Mouse (Mus musculus) left cerebral cortex, adult 18-20 months (tissue): ENCODE results near the gene Rap1a. TPM values are rescaled to one million over a fixed set of nuclear protein-coding genes. Genes with fewer than 3 reads are reported as not detected.
"Not testable (repeated sequence)": the region's sequence is repeated elsewhere in the genome, so short reads cannot be mapped to it uniquely, and the experiment has no call there.

ENCODE experiments used
- DNase-seq, 2 experiments: peaks; one replicate each; pipeline ENCODE4 v3.0.0; 2021 to 2022; ENCODE audit warnings: low spot score in 2 of 2, mixed read lengths in 1 of 2
- total RNA-seq, 2 experiments: library from RNA; stranded (reverse); gene quantifications; 2 replicates each; pipeline ENCODE4 v1.2.3; 2021

The Rap1a gene
- total RNA-seq, 2 experiments from 2014 or later = 61.0 to 63.1 TPM

DNA sequence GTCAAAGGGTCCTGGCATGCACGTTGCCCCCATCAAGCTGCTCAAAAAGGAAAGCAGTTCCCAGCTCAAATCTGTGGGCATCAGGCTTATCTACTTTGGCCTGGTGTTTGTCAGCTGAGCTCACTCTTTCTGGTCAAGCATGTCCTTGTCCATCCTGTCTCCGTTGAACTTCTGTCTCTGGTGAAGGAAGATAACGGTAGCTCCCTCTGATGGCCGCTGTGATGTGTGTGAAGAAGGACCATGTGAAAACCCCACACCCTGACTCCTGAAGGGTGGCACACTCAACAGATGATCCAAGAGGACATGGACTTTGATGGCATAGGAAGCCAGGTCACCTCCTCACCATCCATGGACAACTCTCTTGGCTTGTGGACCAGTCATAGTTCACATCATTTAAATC lies 82.4 kb downstream of the Rap1a start:
- DNase-seq = no peak

DNA sequence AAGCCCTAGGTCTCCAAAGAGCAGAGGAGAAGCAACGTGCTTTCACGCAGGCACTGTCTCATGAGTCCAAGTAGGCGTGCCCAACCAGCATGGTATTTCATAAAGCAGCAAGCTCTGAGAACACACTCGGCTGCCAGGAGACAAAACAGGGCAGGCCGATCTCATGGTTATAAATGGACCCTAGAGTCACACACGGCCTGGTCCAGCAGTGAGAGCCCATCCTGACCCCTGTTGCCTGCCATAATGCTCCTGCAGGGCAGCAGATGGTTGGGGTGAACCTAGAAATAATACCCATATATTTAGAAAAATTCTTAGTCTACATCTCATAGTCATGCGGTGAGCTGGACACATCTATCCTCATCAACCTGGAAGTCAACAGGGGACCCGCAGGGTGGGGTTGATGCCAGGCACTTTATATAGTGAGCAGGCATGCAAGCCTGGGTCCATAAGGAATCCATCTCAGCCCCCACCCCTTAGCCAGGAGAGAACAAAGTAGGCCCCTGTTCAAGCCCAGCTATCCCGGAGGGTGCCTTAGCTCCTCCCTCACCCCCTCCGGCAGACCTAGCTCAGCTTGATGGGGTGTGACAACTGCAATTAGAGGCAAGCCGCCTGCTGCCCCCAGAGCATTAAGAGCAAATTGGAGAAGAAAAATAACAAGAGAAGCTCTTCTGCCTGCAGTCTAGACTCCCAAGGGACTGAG lies 83.1 kb downstream of the Rap1a start:
- DNase-seq = no peak

DNA sequence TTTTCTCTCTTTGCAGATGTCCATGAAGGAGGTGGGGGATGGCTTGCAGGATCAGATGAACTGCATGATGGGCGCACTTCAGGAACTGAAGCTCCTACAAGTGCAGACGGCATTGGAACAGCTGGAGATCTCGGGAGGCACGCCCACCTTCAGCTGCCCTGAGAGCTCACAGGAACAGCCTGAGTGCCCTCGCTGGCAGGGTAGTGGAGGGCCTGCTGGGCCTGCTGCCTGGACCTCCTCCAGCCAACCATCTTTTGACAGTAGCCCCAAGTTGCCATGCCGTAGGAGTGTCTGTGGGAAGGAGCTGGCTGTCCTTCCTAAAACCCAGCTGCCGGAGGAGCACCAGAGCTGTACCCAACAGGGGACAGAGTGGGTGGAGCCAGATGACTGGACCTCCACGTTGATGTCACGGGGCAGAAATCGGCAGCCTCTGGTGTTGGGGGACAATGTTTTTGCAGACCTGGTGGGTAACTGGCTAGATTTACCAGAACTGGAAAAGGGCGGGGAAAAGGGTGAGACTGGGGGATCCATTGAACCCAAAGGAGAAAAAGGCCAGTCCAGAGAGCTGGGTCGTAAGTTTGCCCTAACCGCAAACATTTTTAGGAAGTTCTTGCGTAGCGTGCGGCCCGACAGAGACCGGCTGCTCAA lies 84.7 kb downstream of the Rap1a start:
- peak; percentile 56 to 69 for DNase-seq

DNA sequence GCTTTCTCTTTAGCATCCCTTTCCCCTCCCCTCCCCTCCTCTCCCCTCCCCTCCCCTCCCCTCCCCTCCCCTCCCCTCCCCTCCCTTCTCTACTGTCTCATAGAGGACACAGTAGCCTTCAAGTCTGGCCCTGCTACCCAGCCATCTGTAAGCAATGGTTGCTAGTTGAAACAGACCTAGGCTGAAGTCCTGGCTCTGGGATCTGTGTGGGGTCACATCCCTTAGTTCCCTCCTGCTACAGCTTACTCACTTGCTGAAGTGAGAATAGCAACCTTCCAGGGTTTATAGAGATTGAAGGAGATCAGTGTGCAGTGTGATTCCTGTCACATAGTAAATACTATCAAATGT lies 86.3 kb downstream of the Rap1a start:
- no peak for DNase-seq

DNA sequence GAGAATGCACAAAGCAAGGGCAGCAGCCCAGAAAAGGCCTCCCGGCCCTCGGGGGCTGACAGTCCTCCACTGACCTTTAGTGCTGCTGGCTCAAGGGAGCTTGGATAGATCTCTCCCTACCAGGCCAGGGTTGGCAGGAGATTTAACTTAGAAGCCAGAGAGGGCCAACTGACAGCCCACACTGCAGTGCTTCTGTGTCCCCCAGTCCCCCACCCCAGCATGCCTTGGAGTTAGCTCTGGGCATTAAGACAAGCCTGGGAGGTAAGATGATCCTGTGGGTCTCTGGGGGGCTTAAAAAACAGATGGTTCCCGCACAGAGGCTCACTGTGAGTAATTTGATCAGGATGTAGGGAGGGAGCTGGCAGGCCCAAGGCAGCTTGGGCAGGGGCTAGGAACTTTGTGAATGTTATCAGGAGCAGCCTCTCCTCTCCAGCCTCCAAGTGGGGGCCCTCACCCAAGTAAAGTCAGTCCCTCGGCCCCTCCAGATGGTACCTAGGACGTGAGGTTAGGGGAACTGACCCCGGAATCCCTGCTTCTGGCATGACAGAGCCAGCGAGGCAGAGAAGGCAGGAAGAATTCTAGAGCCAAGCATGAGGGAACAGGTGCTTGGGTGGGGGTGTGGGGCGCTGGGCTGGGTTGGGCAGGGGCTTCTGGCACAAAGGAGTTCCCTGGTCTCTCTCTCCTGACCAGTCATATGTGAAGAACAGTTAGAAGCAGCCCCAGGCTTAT lies 86.9 kb downstream of the Rap1a start:
- DNase-seq = no peak

DNA sequence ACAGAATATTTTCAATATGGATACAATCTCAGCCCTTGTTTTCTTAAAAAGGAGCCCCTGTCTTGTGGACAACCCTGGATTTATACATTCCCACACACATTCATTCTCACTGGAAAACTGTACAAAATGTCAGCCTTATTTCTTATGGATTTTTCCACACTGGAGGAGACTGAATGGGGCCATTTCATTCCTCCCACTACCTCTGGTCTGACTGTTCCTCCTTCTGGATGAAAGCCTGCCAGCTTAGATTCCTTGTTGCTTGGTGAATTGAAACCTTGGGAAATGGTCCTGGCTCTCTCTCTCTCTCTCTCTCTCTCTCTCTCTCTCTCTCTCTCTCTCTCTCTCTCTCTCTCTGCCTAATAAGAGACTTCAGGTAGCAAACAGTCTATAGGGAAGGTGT lies 88.3 kb downstream of the Rap1a start:
- no peak for DNase-seq

DNA sequence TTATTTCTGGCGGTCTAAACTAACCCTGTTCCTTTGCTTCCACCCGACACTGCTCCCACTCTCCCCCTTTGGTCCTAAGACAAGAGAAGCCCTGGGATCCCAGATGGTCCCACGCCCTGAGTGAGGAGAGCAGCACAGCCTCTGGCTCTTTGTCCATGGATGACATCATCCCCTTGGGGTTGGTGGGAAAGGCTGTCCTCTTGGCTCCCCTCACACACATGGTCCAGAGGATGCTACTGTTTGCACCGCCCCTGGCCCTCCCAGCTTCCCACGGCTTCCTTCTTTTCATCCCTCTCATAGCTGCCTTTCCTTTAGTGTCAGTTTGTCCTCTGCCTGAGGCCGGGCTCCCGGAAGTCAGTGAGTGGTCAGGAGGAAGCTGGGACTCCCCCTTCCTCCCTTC lies 89.4 kb downstream of the Rap1a start:
- no peak for DNase-seq

DNA sequence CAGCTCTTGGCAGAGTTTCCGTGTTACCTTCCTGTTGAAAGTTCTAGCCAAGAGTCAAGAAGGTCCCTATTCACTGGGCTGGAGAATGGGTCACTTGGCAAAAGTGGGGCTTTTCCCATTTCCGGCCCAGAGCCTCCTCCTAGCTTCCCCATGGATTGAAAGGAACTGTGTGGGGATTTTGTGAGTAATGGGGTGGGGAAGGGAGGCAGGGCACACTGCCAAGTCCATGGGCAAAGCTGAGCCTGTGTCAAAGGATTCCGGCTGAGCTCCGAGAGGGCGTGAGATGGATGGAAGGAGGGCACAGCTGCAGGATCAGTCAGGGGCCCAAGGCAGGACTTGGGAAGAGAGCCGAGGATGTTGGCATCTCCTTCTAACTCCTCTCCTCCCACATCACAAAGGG lies 90.9 kb downstream of the Rap1a start:
- no peak for DNase-seq

DNA sequence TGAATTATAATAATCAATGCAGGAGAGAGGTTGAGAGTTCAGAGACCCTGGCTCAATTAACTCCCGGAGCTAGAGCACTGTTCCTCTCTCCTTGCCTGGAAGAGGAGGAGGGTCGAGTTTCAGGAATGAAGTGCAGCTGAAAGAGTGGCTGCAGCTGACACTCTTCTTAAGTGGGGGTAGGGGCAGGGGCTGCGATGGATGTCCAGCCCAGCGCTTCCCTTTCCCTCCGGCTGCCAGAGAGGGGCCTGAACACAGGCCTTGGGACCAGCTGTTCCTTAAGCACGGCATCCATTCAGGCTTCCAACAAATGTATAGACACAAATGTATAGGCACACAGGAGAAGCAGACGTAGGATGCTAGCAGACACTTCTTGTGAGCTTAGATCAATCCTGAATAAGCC lies 93.5 kb downstream of the Rap1a start:
- DNase-seq = no peak

DNA sequence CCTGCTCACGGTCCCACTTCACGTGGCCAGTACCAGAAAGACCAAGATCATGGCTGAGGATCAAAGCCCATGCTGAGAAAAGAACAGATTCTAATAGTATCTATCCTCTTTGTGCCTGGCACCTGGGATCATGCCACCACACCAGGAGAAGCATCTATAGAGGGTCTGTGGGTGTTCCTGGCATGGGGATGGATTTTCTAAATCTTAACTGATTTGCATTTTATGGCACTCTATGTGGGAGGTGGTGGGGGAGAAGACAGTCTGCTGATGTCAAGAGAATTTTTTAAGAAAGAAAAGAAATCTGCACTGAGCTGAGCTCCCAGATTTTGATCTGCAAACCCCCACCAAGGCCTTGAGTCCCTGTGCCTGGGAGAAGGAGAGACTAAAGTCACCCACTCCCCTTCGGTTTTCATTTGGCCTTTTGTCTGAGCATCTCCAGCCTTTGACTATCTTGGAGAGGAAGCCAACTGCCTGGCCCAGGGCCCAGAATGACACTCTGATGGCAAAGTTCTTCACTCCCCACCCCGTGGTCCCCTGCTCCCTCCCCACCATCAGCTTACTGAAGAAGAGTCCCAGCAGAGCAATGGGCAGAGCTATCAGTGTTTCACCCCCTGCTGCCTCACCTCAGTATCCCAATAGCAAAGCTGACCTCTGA lies 94.6 kb downstream of the Rap1a start:
- DNase-seq = peak; percentile 63 to 79

DNA sequence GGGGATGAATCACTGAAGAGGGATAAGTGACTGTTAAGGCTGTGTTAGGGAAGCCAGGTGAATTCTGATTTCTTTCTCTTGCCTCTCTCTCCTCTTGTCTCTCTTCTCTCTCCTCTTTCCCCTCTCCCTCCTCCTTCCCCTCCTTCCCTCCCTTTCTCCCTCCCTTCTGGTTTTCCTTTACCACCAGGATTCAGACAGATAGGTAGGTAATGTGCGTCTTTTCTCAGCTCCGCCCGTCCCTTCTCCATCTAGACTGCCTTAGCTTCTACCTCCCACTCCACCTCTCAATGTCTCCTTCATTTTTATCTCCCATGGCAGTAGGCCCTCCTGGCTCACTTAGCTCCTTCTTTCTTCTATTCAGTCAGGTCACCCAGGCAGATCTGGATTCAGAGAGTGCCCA lies 95.6 kb downstream of the Rap1a start:
- DNase-seq = no peak

DNA sequence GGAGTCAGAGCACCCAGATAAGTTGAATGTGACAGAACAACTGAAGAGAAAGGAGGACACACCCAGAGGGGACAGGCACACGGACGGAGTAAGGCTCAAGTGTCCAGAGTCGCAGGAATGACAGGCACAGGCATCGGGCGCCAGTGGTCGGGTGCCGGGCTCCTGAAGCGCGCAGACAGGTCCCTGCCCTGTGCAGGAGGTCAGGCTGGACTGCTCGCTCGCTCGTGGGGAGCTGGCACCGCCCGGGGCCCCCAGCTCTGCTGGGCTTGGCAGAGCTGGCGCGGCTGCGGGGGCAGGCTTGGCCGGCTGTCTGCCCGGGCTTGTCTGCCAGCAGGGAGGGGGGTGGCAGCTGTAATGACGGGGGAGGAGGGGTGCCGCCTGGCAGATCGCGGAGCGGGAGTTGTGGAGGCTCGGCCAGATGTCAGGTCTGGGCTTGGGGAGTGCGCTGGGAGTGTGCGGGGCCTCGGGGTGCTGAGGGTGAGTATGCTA lies 96.0 kb downstream of the Rap1a start:
- peak; percentile 87 to 94 for DNase-seq

DNA sequence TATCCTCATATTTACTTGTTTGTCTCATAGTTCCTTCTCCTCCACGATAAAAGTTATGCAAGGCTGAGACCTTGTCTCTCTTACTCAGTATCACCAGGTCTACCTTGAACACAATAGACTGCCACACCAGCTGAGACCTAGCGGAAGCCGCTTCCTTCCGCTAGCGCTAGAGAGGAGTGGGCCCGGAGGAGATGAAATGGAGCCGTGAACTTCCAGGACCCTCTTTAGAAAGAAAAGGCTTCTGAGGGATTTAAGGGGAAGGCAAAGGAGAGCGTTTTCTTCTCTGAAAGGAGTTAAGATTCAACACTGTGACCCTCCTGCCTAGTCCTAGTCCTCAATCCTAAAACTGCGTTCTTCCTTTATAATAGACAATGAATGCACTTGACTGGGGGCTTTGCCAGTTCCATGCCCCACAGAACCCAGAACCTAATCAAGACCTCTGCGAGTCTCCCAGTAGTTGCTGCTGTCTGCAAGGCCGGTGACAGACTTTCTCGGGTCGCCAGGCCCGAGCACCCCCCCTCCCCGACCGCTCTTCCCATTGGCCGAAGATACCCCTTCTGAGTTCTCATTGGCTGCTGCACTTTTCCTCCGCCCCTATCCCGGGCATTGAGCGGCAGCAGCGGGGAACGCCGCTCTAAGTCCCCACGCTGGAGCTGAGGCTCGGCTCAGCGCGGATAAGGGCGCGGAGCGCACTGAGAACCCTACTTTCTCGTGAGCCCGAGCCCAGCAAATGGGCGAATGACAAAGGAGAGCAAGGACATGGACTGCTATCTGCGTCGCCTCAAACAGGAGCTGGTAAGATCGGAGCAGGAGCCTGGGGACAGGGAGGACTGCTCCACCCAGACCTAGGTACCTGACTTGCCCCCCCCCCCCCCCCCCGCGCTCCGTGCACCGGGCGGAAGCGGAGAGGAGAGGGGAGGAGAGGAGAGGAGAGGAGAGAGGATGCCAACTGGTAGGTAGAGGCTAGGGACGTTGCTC lies 96.8 kb downstream of the Rap1a start, which contains the start of gene Inka2:
Inka2 (plus strand) TSS at position 569 of the 978 bp plus-strand sequence.
- DNase-seq = peak; percentile 78 to 89

DNA sequence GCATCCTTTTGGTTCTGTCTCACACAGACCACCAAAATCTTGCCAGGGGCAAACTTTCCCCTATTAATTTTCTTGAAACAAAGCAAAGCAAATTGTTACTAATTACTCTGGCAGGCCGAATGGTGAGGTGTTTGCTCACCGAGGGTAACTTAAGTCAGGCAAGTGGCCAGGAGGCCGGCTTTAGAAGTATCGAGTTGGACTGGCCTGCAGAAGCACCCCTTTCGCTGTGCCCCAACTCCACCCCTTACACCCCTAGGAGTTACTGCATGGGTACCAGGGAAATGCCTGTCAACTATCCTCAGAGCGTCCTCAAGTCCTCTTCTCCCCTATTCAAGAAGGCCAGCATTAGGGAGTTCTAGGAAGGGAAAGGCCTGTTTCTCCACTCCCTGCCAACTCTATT lies 97.6 kb downstream of the Rap1a start:
- no peak for DNase-seq

DNA sequence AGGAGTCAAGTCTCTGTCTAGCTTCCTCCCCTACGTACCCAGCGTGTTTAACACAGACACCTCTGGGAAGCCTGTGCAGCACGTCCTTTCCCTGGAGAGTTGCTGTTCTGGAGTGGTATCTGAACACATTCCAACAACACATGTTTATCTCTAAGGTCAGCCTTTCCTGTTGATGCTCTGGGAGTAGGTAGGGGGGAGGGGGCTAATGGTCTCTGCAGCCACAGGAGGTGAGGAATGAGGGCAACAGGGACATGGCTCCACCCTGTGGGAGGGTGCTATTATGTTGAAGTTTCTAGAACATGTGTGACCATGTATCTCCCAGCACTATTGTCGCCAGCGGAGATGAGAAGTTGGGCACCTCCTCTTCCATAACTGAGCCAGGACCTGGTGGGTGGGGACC lies 99.7 kb downstream of the Rap1a start:
- no peak for DNase-seq

DNA sequence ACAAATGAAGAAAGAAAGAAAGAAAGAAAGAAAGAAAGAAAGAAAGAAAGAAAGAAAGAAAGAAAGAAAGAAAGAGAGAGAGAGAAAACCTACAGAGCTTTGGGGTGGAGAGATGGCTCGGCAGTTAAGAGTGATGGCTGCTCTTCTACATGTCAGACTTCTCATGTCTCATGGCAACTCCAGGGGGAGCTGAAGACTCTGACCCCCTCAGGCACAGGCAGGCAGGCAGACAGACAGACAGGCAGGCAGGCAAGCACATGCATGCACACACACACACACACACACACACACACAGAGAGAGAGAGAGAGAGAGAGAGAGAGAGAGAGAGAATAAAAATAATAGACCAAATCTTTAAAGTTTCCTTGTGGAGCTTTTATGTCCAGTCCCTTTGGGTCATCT lies 100.3 kb downstream of the Rap1a start:
- not testable (repeated sequence) for DNase-seq

DNA sequence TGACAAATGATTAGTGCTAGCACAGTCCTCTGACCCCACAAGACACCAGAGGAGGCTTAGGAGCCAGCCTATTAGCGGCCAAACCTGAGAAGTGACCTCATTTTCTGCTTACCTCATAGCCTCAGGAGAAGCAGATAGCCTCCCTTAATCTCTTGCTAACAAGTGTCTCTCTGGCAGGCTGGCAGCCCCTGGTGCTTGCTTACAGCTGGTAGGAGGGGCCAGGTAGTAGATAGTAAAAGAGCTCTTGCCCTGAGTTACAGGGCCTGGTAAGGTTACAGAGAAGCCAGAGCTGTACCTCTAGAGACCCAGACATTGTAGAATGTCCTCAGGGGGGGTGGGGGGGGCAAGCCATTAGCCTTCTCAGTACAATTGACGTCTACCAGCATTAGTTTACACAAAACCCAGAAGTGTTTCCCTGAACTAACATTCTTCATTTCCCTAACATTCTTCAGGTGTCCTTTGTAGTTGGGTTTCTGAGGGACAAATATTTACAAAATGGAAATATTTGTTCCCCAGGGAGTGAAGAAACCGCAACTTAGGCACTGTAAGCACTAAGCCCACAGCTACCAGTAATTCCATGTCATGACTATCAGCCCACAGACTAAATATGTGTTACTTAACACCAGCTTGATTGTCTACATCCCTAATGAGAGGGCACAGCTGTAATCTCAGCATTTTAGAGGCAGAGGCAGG lies 101.7 kb downstream of the Rap1a start:
- no peak for DNase-seq

DNA sequence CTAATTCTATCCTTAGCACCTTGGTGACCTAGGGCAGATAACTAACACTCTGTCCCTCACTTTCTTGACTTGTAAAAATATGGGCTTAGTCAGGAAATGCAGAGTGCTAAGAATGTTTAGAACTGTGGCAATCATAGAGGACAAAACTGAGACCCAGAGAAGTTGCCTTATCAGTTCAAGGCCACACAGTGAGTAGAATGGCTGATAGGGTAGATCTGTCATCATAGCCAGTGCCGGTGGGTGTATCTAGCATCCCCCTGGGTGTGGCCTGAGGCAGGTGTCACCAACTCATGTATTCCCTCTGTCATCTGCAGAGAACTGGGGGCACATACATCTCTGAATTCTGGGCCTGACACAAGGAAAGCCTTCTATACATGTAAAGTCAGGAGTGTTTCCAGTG lies 102.8 kb downstream of the Rap1a start:
- DNase-seq = no peak

DNA sequence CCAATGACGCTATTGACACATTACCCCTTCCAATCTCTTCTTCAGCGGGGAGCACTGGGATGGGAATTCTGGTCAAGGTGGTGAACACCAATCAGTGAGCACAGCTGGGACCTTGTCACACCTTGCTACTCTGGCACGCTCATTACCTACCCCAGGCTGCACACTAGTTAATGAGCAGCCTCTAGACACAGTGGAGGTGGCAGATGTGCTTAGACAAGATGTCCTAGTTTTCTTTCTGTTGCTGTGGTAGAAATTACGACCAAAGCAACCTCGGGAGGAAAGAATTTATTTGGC lies 104.0 kb downstream of the Rap1a start:
- DNase-seq = no peak
